Mouse (Mus musculus): ENCODE data around the gene Fcrla.

DNA sequence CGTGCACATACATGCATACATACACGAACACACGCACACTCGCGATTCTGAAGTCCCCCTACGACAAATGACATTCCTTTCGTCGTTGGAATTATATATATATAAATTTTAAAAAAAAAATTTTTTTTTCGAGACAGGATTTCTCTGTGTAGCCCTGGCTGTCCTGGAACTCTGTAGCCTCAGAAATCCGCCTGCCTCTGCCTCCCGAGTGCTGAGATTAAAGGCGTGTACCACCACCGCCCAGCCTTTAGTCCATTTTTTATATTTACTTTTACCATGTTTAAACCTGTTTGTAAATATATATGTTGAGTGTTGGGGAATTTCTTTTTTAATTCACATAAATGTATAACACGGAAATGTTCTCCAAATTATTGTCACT, 58.5 kb downstream of the Fcrla start:
- TF ChIP-seq EP300 (IDR thresholded peaks at IDR 0.05; ENCODE audit: insufficient read depth, low read depth, low read length) (no peak), CTCF (IDR thresholded peaks at IDR 0.05) (no peak)

Data from heart, adult 2 months (tissue).